Mouse (Mus musculus) lung, adult 2 months (tissue): ENCODE measurements around the gene Slc44a1. TPM values are rescaled to one million over a fixed set of nuclear protein-coding genes. Genes with fewer than 3 reads are reported as not detected.

Experiments
- DNase-seq: peaks from one replicate; pipeline ENCODE4 v3.0.0; 2022
- H3K4me1 ChIP-seq: fragments of 200-500 bp; 2 replicates; pipeline ENCODE4 v1.6.1; 2011; ENCODE audit warnings: low read length; ENCODE audit not compliant: control insufficient read depth, insufficient read depth
- H3K4me3 ChIP-seq: fragments of 200-500 bp; replicated peaks from 2 replicates; pipeline ENCODE3; 2011; ENCODE audit warnings: low read depth, mild to moderate bottlenecking, control low read depth, low read length; ENCODE audit errors: extremely low read depth
- CTCF ChIP-seq: fragments of 200-500 bp; IDR thresholded peaks from 2 replicates; pipeline ENCODE4 v1.5.1; 2011; ENCODE audit warnings: mild to moderate bottlenecking, low read length, control low read depth; ENCODE audit not compliant: insufficient read depth
- POLR2A ChIP-seq: fragments of 200-500 bp; IDR thresholded peaks from 2 replicates; pipeline ENCODE4 v1.6.1; 2011; ENCODE audit warnings: low read depth, mild to moderate bottlenecking, control low read depth, low read length, borderline replicate concordance; ENCODE audit errors: extremely low read depth
- WGBS: fragments of 180-500 bp; shearing (Covaris S2); methylation state at CpG from one replicate; pipeline ENCODE4 v1.1.7; 2018; 5-methylcytosine and 5-hydroxymethylcytosine counted together
- polyA plus RNA-seq: library from polyadenylated mRNA; depleted of rRNA; stranded (reverse); fragments of >200 nt; gene quantifications from 2 replicates; pipeline ENCODE4 v1.2.3, GENCODE M21; 2012

Gene Slc44a1
- polyA plus RNA-seq, 1 experiment, result 45.2 TPM

DNA sequence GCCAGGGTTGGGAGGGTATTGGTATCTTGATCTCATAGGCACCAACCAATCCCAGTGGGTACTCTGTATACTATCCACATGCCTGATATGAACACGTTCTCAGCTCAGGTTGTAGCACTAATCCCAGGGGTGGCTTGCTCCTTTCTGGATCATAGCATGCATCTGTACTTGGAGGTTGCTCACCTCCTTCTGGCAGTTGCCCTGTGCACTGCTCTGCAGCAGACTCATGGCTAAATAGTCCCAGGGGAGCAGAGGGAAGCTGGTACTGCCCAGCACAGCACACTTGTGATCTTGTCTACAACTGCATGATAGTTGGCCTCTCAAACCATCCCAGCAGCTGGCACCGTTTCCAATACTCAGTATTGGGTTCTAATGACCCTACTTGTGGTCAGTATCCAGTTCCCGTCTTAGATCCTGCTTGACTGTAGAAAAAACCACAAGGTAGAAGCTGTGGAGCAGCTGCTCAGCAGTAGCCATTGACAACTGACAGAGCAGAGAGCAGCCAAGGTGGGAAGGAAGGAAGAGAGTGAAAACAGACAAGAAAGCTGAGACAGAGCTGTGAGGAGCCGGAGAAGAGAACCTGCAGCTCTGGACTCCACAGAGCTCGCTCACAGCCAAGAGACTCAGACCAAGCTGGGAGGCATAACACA, 174.5 kb downstream of the Slc44a1 start:
- TF ChIP-seq CTCF, result no peak
- WGBS, result 91% methylated on average over 5 of the region's 5 CpGs
- no peak for DNase-seq
- Histone ChIP-seq H3K4me3 (no peak overlapping the region), H3K4me1 (no peaks in the 10 kb centered on the region)

DNA sequence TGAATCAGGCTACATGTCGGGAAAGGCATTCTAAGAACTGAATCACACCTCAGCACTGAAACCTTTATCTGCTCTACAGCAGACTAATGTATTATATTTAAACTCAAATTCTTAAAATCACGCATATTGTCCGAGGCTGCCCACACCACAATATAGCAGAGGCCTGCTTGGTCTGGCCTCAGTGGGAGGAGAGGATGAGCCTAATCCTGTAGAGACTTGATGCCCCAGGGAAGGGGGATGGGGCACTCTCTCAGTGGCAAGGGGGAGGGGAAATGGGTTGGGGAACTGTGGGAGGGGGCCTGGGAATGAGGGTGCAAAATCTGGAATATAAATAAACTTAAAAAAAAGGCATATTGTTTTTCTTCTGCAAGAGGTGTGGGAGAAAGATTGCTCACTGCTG, 177.8 kb downstream of the Slc44a1 start:
- Histone ChIP-seq H3K4me1 (no peaks in the 10 kb centered on the region), H3K4me3 (no peak overlapping the region)
- 73% methylated on average over 3 of the region's 3 CpGs for WGBS
- no peak for DNase-seq
- TF ChIP-seq CTCF (no peak), POLR2A (no peak)

DNA sequence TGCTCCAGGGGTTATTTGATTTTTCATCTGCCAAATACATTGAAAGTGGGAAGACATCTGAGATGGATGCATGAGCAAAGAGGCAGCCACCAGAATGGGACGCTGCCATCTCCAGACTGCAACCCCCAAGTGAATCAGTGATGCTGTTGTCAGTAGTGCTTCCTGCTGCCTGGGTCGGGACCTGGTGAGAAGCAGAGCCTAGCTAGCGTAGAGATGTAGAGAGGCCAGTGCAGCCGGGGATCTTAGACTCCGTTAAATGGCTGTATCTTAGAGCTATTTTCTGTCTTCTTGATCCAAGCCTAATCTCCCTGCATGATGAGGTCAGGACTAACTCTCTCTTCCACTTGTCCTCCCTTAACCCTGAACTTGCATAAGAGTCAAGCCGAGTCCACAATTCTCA, 179.9 kb downstream of the Slc44a1 start:
- Histone ChIP-seq H3K4me3 (no peak overlapping the region), H3K4me1 (no peaks in the 10 kb centered on the region)
- WGBS, result 88% methylated on average over 6 of the region's 6 CpGs
- no peak for DNase-seq
- TF ChIP-seq CTCF (no peak), POLR2A (no peak)

DNA sequence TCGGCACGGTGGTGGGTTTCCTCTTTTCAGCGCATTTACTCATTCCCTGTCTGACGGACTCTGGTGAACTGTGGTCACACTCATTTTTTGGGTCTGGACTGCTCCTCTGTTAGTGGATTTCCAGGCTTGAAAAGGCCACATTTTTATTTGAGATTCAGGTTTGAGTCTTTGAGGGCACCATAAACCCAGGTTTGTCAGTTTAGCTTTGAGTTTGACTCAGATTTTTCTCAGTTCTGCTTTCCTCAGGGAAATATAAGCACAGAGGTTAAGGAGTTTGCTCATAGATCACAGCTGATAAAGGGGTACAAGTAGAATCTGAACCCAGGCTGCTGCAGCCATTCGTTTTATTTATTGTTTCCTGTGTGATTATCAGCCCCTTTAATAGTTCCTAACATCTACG, 180.9 kb downstream of the Slc44a1 start:
- no peak for DNase-seq
- Histone ChIP-seq H3K4me1 (no peaks in the 10 kb centered on the region), H3K4me3 (no peak overlapping the region)
- WGBS, result 55% methylated on average over 6 of the region's 6 CpGs
- TF ChIP-seq POLR2A (no peak), CTCF (no peak)

DNA sequence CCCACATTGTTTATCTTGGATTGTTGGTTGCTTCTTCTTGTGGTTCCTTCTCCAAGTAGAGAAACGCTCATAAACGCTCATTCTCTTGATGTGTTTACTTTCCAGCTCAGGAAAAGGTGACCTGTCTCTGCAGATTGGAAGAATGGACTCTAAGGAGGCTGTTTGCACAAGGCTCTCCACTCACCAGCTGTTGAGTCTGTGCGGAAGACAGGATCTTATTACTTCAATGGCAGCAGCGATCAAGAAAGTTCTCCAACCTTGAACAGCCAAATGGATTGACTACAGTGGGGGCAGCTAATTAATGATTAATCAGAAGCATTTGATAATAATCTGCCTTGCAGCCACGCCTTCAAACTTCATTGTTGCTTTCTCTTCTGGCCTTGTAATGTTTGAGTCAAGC, 181.3 kb downstream of the Slc44a1 start:
- no peak for TF ChIP-seq POLR2A
- TF ChIP-seq CTCF, result no peak
- 38% methylated on average over 5 of the region's 5 CpGs for WGBS
- Histone ChIP-seq H3K4me3 (no peak overlapping the region), H3K4me1 (no peaks in the 10 kb centered on the region)
- DNase-seq, result no peak

DNA sequence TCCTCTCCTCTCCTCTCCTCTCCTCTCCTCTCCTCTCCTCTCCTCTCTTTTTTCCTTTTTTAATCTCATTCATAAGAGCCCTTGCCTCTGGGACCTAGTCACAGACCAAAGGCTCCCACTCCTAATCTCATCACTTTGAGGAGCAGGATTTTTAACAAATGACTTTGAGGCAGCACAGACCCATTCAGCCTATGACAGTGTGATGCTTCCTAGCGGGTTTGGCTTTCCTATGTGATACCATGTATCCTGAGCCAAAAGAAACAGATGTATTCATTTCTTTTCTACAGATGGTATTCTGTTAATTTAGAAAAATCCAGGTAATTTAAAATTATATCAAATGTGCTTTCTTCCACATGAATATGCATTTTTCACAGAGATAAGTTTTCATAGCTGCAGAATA, 183.5 kb downstream of the Slc44a1 start:
- 95% methylated on average over 1 of the region's 1 CpGs for WGBS
- no peak for DNase-seq
- no peak overlapping the region for H3K4me3 ChIP-seq
- H3K4me1 ChIP-seq, result no peaks in the 10 kb centered on the region
- TF ChIP-seq POLR2A (no peak), CTCF (no peak)

DNA sequence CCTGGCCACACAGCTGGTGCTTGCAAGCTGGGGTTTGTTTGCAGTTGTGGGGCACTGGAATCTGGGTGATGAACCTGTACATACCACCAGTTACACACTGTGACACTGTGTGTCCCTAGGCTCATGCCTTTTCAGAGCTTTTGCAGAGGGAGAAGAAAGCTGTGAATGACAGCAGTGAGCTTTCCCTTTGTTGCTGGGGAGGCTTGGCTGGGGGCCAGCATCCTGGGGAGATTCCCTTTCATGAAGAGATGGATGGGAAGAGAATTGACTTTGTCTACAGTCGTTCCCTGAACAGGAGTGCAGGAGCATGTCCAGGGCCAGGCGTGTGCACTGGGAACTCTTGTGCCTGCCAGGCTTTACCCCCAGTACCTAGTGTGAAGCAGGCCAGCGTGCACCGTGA, 184.6 kb downstream of the Slc44a1 start:
- no peak for DNase-seq
- 40% methylated on average over 4 of the region's 4 CpGs for WGBS
- Histone ChIP-seq H3K4me3 (no peak overlapping the region), H3K4me1 (no peaks in the 10 kb centered on the region)
- no peak for TF ChIP-seq CTCF
- no peak for TF ChIP-seq POLR2A

DNA sequence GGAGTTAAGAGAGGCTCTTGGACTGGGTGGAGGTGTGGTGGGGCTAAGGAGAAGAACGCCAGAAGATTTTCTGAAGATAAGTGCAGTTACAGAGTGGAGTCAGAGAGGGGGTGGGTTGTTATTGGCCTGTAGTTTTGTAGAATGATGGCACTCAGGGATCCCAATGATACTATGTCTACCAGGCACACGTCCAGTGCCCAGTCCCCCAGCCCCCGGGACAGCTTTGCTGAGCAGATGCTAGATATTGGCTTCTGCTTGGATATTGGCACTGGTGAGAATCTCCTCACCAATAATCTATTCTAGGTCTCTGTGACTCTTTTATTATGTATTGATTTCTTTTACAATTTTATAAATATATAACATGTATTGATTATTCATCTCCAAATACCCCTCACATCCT, 185.1 kb downstream of the Slc44a1 start:
- WGBS, result 78% methylated on average over 3 of the region's 3 CpGs
- TF ChIP-seq POLR2A, result no peak
- TF ChIP-seq CTCF, result no peak
- no peak overlapping the region for H3K4me3 ChIP-seq
- H3K4me1 ChIP-seq, result no peaks in the 10 kb centered on the region
- DNase-seq, result no peak

DNA sequence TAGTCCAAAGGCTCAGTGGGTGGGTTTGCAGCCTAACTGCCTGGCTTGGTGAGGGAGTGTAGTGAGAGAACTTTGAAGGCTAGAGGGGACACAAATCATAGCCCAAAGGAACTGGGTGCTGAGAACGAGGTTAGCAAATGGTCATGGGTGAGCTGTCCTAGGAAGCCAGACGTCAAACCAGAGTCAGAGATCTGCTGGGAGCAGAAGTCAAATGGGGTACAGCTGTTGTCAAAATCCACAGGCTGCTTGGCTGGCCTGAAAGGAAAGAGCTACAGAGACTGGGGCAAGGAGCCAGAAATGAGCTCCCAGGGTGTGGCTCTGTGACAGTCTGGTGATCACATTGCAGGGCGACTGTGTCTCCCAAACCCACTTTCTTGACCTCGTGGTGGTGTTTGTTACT, 188.7 kb downstream of the Slc44a1 start:
- 23% methylated on average over 4 of the region's 4 CpGs for WGBS
- no peak for TF ChIP-seq CTCF
- no peak for TF ChIP-seq POLR2A

DNA sequence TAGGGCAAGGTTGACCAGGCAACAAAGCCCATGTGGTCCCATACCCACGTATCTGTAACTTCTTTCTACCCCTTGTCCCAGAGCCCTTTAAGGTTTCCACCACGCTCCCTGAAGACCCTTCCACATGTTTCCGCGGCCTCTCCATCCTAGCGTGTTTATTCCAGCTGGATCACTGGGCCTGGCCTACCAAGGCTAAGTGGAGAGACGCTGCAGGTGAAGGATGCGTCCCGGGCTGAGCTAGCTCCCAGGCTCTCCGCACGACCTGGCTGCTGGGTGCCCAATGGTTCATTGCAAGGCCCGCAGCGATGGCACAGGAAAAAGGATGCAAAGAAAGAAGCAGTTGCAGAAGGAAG, 190.7 kb downstream of the Slc44a1 start:
- Histone ChIP-seq H3K4me1 (peaks cover 3% of the 10 kb centered on the region), H3K4me3 (peak overlapping the region; percentile 67)
- no peak for DNase-seq
- WGBS, result 24% methylated on average over 12 of the region's 12 CpGs
- TF ChIP-seq CTCF (no peak), POLR2A (no peak)

More for the DNA sequence above, 188.7 kb downstream of the Slc44a1 start:
- Histone ChIP-seq H3K4me3 (no peak overlapping the region), H3K4me1 (no peaks in the 10 kb centered on the region)
- DNase-seq, result no peak
